Mouse (Mus musculus) left cerebral cortex, adult 8-10 months (tissue): ENCODE measurements at regions not wholly inside any gene's neighbourhood (a gene's known extent, or its start where the extent isn't known, plus 50 kb on each side); places are given as distances from the start of the nearest gene placed in this dataset.

Experiments
- DNase-seq, 2 experiments: peaks; one replicate each; pipeline ENCODE4 v3.0.0; 2022; ENCODE audit warnings: low spot score in 2 of 2

DNA sequence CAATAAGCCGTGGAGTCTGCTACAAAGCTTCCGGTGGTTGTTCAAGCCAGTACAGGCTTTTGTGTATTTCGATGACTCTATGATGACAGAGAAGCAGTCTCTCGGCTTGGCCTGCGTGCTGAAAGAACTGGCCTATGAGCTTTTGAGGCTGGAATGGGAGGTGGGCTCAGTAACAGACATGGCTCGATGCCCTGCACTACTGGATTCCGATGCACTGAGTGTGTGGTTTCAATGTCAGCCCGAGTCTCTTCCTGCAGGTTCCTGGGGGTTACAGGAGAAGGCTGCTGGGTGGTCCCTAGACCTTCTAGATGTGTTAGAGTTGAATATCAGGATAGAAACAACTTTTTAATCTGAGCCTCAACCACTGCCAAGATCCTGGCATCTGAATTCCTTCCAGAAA, 53.2 kb downstream of the Gm815 start:
- no peak for DNase-seq

DNA sequence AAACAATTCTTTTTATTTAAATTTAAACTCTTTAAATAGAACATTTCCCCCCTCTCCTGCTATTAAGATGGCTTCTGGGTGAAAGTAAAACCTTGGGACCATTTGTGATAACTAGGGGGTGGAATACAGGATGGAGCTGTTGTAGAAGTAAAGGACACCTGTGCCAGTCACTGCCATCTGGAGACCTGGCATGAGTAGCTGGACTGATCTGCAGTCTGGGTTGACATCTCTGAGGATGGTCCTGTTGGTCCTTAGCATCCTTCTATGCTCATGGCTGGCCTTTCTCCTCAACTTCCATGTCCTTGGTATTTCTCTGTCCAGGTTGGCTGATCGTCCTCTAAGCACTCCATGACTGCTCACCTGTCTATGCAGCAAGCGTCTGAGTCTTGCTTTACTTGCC, 58.3 kb downstream of the Gm815 start:
- DNase-seq: no peak

DNA sequence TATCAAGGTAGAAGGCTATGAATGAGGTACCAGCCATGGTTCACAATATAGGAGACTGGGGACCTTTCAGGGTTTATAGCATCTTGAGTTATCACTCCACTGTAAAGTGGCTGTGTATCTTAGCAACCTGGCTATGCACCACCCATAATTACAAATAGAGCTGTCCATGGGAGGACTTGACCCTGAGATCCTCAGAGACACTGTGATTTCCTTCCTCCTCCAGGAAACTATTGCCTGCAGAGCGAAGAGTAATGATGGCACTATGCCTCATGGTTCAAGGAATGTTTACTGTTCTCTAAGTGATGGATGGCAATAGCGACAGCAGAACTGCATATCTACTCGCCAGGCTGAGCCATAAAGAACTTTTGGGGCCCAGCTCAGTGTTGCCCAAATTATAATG, 60.9 kb downstream of the Gm815 start:
- DNase-seq: no peak

GRCm38 (mm10) chr19:26948479-26948878, 62.8 kb downstream of the Gm815 start:
- DNase-seq: no peak

GRCm38 (mm10) chr19:26949153-26949552, 63.5 kb downstream of the Gm815 start:
- no peak for DNase-seq

- DNase-seq: peak in 1 of 2 experiments; percentile 31
Observed at GRCm38 (mm10) chr19:26953348-26953747, 67.7 kb downstream of the Gm815 start.

GRCm38 (mm10) chr19:26966055-26966760, 80.5 kb downstream of the Gm815 start:
- DNase-seq: no peak

GRCm38 (mm10) chr19:26973058-26973457, 87.4 kb downstream of the Gm815 start:
- DNase-seq: no peak

- no peak for DNase-seq
Observed at GRCm38 (mm10) chr19:26973773-26974548, 88.3 kb downstream of the Gm815 start.

GRCm38 (mm10) chr19:26974576-26975204, 89.0 kb downstream of the Gm815 start:
- DNase-seq: no peak

DNA sequence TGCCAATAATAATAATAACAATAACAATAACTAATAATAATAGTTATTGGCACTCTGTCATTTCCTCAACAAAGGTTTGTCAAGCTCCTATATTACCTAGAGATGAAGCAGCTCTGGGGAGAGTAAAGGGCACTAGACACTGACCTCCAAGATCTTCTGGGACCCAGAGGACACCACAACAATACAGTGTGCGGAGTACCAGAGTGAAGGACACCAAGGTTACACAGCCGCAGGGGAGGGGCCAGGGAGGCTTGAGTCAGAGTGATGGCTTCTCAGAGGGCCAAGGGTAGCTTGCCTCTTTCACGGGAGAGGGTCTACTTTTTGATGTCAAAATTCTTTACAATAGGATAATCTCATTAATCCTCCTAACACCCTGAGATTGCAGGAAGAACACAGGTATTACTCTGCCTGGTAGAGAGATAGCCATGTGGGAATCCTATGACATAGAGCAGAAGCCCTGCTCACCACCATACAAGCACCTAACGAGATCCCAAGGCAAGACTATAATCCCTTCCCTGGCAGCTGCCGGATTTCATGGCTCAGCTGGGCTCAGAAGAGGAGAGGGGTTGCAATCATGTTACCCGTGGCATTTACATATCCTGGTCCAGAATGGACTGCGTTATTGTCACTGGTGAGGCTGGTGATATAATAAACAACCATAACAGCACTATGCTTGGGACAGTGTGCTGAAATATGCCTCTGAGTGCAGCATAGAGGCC, 91.1 kb downstream of the Gm815 start:
- no peak for DNase-seq

GRCm38 (mm10) chr19:26977887-26978639, 92.4 kb downstream of the Gm815 start:
- DNase-seq: no peak

- no peak for DNase-seq
Observed at GRCm38 (mm10) chr19:26978640-26979007, 92.9 kb downstream of the Gm815 start.

GRCm38 (mm10) chr19:26979322-26979721, 93.6 kb downstream of the Gm815 start:
- no peak for DNase-seq

GRCm38 (mm10) chr19:26986672-26987071, 101.0 kb downstream of the Gm815 start:
- no peak for DNase-seq

DNA sequence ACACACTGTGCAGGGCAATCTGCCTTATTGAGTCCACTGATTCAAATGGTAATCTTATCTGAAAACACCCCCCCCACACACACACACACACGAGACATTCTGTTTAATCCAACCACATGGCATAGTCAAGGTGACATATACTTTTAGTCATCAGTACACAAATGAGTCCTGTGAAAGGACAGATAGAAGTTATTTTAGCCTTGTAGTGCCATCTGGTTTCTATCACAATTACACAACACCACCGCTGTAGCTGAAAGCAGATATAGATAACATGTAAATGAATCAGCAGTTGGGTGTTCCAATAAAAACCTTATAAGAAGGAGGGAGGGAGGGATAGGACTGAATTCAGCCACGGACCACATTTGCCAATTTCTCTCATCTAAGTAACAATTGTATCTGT, 101.5 kb downstream of the Gm815 start:
- peak in 1 of 2 experiments; percentile 25 for DNase-seq

DNA sequence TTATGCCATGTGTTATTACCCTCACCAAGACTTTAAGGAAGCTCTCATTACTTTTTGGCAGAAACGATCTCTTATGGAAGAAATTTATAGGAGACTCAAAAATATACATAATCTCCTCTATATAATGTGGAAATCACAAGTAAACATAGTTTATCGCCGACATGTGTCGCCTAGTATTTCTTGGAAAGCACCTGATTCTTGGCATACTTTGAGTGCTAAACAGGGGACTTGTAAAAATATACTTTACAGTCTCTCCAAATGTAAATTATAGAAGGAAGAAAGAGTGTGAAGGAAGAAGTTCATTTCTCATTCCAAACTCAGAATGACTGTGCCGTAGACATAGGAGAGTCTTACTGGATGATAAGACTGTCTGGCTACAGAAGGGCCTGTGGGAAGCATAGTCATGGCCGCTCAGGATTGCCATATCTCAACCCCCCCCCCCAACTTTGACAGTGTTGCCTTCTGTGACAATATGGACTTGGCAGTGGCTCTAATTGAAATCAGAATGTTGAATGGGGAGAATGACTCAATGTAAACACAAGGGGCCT, 102.3 kb downstream of the Gm815 start:
- DNase-seq: no peak

DNA sequence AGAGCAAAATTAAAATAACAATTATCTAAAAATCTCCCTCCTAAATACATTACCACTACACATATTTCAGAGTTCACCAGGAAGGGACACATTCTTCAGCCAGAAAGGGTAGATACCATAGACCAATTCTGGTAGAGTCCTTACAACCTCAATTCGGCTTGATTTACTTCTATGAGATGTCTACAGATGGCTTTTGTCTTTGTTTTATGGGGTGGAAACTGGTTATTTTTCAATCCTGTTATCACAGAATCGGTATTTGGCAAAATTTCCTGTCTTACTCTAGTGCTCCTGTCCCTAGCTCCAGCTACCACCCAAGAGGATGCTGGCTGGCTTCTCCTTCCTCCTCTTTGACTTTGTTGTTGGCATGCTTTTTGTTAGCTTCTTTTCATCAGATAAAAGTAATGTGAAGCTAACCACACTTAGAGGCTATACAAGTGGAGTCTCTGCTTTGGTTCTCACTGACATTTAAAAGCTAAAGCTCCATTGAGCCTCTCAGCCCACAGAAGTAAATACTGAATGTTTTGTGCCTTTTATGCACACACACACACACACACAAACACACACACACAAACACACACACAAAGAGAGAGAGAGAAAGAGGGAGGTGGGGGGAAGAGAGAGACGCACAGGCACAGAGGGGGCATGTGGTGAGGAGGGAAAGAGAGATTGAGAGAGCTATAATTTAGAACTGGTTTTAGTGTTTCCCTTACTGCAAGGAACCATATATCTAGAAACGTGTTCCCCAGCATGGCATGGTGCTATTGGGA, 109.1 kb downstream of the Gm815 start:
- no peak for DNase-seq

GRCm38 (mm10) chr19:26999596-26999995, 113.9 kb downstream of the Gm815 start:
- DNase-seq: peak in 1 of 2 experiments; percentile 43

GRCm38 (mm10) chr19:27021930-27022329, 136.2 kb downstream of the Gm815 start:
- peak in 1 of 2 experiments; percentile 28 for DNase-seq
